Mouse (Mus musculus): ENCODE data around the gene F2rl1.

- TF ChIP-seq CTCF (IDR thresholded peaks at IDR 0.05; ENCODE audit: borderline replicate concordance, extremely low read depth, insufficient read depth, insufficient read length): no peak
- no peak for TF ChIP-seq POLR2A (IDR thresholded peaks at IDR 0.05; ENCODE audit: borderline replicate concordance, extremely low read depth, insufficient read depth, insufficient read length, poor library complexity, severe bottlenecking)
Measured at GRCm38 (mm10) chr13:95533640-95534039, 8.6 kb upstream of the F2rl1 start.

Measured in brain, embryonic 14.5 days (tissue).